Mouse (Mus musculus) heart, postnatal 0 days (tissue): ENCODE results near the gene Taldo1.
A peak's percentile ranks its signal among the peaks of the same experiment; 100 is the strongest.

ENCODE experiments used
- CTCF ChIP-seq: IDR thresholded peaks from 2 replicates; pipeline ENCODE4 v1.5.1; 2016; ENCODE audit warnings: antibody characterized with exemption, control low read depth, low read depth
- EP300 ChIP-seq: IDR thresholded peaks from 2 replicates; pipeline ENCODE4 v1.6.1; 2016; ENCODE audit warnings: antibody characterized with exemption, low read depth

DNA sequence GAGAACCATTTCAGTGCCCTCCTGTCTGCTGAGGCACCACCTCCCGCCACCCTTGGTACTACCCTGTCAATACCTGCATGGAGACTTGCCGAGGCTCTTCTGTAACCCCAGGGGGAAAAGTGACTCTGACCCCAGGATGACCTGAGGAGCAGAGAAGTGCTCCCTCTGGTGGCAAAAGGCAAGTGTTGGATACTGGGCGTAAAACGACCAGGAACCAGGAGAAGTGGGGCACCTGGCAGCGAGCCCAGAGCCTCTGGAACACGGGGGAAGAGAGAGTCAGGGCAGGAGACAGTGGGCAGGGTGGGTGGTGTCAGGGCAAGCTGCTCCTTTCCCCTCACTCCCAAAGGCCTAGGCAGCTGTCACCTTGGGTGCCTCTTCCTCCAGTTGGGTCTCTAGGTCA is 48.6 kb downstream of the Taldo1 start:
- peak; percentile 80 for TF ChIP-seq CTCF
- no peak for TF ChIP-seq EP300
